Mouse (Mus musculus): ENCODE data around the gene Fah.

DNA sequence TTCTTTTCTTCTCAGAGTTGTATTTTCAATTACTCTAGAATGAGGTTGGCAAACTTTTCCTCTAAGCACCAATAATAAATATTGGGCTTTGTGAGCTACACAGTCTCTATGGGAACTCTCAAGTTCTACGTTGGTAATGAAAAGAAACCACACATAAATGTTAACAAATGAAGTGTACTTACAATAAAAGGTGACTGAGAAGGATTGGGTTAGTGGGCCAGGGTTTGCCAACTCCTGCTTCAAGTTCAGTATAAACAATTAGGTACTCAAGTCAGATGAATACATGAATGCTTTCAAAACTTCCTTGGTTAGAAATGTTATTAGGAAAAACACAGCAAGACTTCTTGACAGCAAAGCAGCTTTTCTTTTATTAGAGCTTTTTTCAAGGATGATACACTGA lies 39.7 kb upstream of the Fah start:
- TF ChIP-seq ZNF384 (IDR thresholded peaks at IDR 0.05; ENCODE audit: low read depth, low read length) (no peak), HCFC1 (IDR thresholded peaks at IDR 0.05; ENCODE audit: borderline replicate concordance, insufficient read depth, low read length) (no peak), MAFK (IDR thresholded peaks at IDR 0.05; ENCODE audit: insufficient read depth, low read depth, low read length) (no peak), CHD2 (IDR thresholded peaks at IDR 0.05; ENCODE audit: low read depth, low read length) (no peak)
